Mouse (Mus musculus) lung, embryonic 15.5 days (tissue): ENCODE data around the gene Cops7b. TPM values are rescaled to one million over a fixed set of nuclear protein-coding genes. Genes with fewer than 3 reads are reported as not detected.

Experiments
- ATAC-seq: fragments of 200-750 bp; cut with Nextera tagmentation; 2 replicates; pipeline ENCODE4 v1.8.0; 2017; ENCODE audit warnings: moderate number of reproducible peaks, borderline replicate concordance; ENCODE audit not compliant: low FRiP score, low TSS enrichment; ENCODE audit errors: extremely low read depth
- H3K27ac ChIP-seq: fragments of 300-500 bp; sonication (generic); 2 replicates; pipeline ENCODE4 v1.5.1; 2015; ENCODE audit warnings: moderate library complexity, mild to moderate bottlenecking, inconsistent platforms
- H3K27me3 ChIP-seq: fragments of 300-500 bp; sonication (generic); 2 replicates; pipeline ENCODE4 v1.6.1; 2015; ENCODE audit warnings: inconsistent platforms
- H3K36me3 ChIP-seq: fragments of 300-500 bp; sonication (generic); 2 replicates; pipeline ENCODE4 v1.6.1; 2015; ENCODE audit warnings: inconsistent platforms
- H3K4me1 ChIP-seq: fragments of 300-500 bp; sonication (generic); 2 replicates; pipeline ENCODE4 v1.6.1; 2015; ENCODE audit warnings: inconsistent platforms
- H3K4me2 ChIP-seq: fragments of 300-500 bp; sonication (generic); 2 replicates; pipeline ENCODE4 v1.6.1; 2015; ENCODE audit warnings: inconsistent platforms, mild to moderate bottlenecking, moderate library complexity
- H3K4me3 ChIP-seq: fragments of 300-500 bp; sonication (generic); 2 replicates; pipeline ENCODE4 v1.5.1; 2015; ENCODE audit warnings: mild to moderate bottlenecking, inconsistent platforms
- H3K9ac ChIP-seq: fragments of 300-500 bp; sonication (generic); 2 replicates; pipeline ENCODE4 v1.6.1; 2015; ENCODE audit warnings: inconsistent platforms
- H3K9me3 ChIP-seq: fragments of 300-500 bp; sonication (generic); 2 replicates; pipeline ENCODE4 v1.6.1; 2016; ENCODE audit warnings: inconsistent platforms
- WGBS: fragments of 180-500 bp; shearing (Covaris S2); methylation state at CpG from one replicate; pipeline ENCODE4 v1.1.7; 2015; 5-methylcytosine and 5-hydroxymethylcytosine counted together
- polyA plus RNA-seq: library from polyadenylated mRNA; unstranded; fragments of >200 nt; fragmentation: Nextera tagmentation; extraction: Ambion mirVana; gene quantifications from 2 replicates; pipeline ENCODE4 v1.2.1, GENCODE M21; 2015

Cops7b gene
- polyA plus RNA-seq, 1 experiment from 2014 or later = 37.8 TPM

DNA sequence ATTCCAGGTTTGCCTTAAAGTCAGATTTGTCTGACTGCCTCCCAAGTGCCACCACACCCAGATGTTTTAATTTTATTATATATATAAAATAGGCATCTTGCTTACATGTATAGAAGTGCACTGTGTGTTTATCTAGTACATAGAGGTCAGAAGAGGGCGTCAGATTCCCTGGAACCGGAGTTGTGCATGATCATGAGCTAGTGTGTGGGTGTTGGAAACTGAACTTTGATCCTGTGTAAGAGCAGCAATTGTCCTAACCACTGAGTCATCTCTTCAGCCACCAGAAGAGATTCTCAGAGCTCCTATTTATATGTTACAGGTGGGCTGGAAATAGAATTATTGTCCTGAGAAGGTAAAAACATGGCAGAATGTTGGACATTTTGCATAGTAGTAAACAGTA is 17.4 kb downstream of the Cops7b start:
- WGBS = 82% methylated on average over 2 of the region's 2 CpGs
- no peak overlapping the region for H3K4me2 ChIP-seq
- H3K9ac ChIP-seq = no peak overlapping the region
- no peaks in the 10 kb centered on the region for H3K4me1 ChIP-seq
- H3K27me3 ChIP-seq = no peaks in the 10 kb centered on the region
- H3K4me3 ChIP-seq = no peak overlapping the region
- no peak for ATAC-seq
- no peak overlapping the region for H3K27ac ChIP-seq
- peaks cover 76% of the 10 kb centered on the region for H3K36me3 ChIP-seq
- H3K9me3 ChIP-seq = no peaks in the 10 kb centered on the region

DNA sequence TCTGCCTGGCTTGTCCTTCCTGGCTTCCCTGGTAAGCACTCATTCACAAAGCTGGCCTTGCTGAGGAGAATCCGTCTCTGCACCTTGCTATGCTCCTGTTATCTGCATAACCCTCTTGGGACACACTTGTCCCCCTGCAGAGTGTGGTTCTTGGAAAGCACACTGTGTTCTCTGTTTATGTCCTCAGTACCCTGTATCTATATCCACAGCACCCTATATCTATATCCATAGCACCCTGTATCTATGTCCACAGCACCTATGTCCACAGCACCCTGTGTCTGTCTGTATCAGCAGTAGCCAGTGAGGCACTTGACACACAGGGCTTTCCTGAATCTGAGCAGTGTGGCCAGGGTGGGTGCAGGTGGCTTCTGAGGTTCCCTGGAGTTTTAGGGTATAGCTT is 28.2 kb downstream of the Cops7b start:
- Histone ChIP-seq H3K27ac (no peak overlapping the region), H3K4me3 (no peak overlapping the region), H3K4me2 (no peak overlapping the region), H3K27me3 (no peaks in the 10 kb centered on the region), H3K9me3 (no peaks in the 10 kb centered on the region), H3K9ac (no peak overlapping the region), H3K36me3 (peaks cover 7% of the 10 kb centered on the region), H3K4me1 (no peaks in the 10 kb centered on the region)
- WGBS = 69% methylated on average over 1 of the region's 1 CpGs
- ATAC-seq = no peak

DNA sequence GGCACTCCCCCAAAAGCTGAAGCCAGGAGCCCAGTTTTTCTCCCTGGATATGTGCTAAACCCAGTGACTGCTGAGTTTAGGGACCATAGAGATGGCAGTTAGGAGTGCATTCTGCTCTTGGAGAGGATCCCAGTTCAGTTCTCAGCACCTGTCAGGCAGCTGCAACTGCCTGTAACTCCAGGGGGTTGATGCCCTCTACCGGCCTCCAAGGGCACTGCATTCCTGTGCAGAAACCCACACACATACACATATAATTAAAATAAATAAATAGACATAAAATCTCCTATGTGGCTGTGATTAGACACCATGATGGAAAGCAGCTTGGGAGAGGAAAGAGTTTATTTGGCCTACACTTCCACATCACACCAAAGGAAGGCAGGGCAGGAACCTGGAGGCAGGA is 29.4 kb downstream of the Cops7b start:
- Histone ChIP-seq H3K9ac (no peak overlapping the region), H3K4me3 (no peak overlapping the region), H3K27ac (no peak overlapping the region), H3K27me3 (no peaks in the 10 kb centered on the region), H3K9me3 (no peaks in the 10 kb centered on the region), H3K36me3 (peaks cover 7% of the 10 kb centered on the region), H3K4me2 (no peak overlapping the region), H3K4me1 (no peaks in the 10 kb centered on the region)
- WGBS = 66% methylated on average over 1 of the region's 1 CpGs
- no peak for ATAC-seq

DNA sequence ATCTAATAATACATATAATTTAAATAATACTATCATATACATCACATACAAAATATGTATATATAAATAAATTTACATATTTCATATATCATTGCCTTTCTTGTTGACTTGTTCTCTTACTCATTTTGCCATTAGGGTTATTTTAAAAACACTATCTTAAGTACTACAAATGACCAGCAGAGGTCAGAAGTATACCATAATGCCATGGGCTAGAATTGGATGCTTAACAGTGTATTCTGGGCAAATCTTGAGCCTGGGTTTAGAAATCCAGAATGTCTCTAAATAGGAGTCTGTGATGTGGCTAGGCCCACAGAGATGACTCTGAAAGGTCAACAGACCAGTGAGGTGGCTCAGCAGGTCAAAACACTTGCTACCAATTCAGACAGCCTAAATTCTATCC is 31.6 kb downstream of the Cops7b start:
- Histone ChIP-seq H3K27me3 (no peaks in the 10 kb centered on the region), H3K9me3 (no peaks in the 10 kb centered on the region), H3K36me3 (no peaks in the 10 kb centered on the region), H3K9ac (no peak overlapping the region), H3K27ac (no peak overlapping the region), H3K4me1 (no peaks in the 10 kb centered on the region), H3K4me2 (no peak overlapping the region), H3K4me3 (no peak overlapping the region)
- ATAC-seq = no peak

DNA sequence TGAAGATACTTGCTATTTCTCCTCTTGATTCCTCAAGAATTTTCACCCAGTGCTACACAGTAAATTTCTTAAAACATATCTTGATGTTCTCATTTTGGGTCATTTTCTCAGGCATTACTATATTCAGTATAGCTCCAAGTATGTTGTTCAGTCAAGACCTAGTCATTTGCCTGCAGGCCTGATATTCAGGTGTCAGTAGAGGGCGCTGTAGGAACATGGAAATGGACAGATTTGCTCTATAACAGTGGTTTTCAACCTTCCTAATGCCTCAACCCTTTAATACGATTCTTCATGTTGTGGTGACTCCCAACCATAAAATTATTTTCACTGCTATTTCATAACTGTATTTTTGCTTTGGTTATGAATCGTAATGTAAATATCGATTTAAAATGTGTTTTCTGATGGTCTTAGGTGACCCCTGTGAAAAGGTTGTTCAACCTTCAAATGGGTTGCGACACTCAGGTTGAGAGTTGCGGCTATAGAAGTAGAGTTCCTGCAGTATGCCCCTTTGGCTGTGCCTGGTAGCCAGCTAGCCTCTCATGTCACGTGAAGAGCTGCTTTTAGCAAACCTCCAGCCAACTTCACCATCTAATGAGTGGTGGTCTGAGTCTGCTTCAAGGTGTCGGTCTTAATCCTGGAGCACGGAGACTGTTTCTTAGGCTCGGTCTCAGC is 35.9 kb downstream of the Cops7b start:
- 56% methylated on average over 10 of the region's 10 CpGs for WGBS
- no peak for ATAC-seq
- H3K9ac ChIP-seq = no peak overlapping the region

DNA sequence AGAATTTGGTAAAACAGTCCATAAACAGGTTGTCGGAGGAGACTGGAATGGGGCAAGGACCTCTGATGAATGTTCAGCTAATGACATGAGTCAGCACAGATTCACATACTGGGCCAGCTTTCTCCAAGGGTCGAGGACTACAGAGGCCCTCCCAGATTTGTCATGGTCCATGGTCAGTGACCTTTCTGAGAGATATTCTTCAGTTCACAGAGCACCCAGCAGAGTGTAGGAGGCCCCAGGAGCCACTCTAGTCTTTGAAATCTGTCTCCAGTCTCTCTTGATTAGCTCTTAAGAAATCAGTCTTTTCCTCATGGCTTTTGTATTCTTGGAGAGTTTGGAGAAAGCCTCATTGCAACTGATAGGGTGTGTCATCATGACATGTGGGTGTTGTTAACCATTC is 39.6 kb downstream of the Cops7b start:
- H3K4me3 ChIP-seq = no peak overlapping the region
- no peak overlapping the region for H3K9ac ChIP-seq
- H3K36me3 ChIP-seq = no peaks in the 10 kb centered on the region
- WGBS = 63% methylated on average over 2 of the region's 2 CpGs
- H3K4me2 ChIP-seq = no peak overlapping the region
- no peak overlapping the region for H3K27ac ChIP-seq
- H3K9me3 ChIP-seq = no peaks in the 10 kb centered on the region
- H3K4me1 ChIP-seq = no peaks in the 10 kb centered on the region
- ATAC-seq = no peak
- no peaks in the 10 kb centered on the region for H3K27me3 ChIP-seq

More for the DNA sequence above, 35.9 kb downstream of the Cops7b start:
- H3K4me1 ChIP-seq = no peaks in the 10 kb centered on the region
- no peaks in the 10 kb centered on the region for H3K36me3 ChIP-seq
- no peaks in the 10 kb centered on the region for H3K27me3 ChIP-seq
- H3K4me3 ChIP-seq = no peak overlapping the region
- no peaks in the 10 kb centered on the region for H3K9me3 ChIP-seq
- H3K4me2 ChIP-seq = no peak overlapping the region
- no peak overlapping the region for H3K27ac ChIP-seq

DNA sequence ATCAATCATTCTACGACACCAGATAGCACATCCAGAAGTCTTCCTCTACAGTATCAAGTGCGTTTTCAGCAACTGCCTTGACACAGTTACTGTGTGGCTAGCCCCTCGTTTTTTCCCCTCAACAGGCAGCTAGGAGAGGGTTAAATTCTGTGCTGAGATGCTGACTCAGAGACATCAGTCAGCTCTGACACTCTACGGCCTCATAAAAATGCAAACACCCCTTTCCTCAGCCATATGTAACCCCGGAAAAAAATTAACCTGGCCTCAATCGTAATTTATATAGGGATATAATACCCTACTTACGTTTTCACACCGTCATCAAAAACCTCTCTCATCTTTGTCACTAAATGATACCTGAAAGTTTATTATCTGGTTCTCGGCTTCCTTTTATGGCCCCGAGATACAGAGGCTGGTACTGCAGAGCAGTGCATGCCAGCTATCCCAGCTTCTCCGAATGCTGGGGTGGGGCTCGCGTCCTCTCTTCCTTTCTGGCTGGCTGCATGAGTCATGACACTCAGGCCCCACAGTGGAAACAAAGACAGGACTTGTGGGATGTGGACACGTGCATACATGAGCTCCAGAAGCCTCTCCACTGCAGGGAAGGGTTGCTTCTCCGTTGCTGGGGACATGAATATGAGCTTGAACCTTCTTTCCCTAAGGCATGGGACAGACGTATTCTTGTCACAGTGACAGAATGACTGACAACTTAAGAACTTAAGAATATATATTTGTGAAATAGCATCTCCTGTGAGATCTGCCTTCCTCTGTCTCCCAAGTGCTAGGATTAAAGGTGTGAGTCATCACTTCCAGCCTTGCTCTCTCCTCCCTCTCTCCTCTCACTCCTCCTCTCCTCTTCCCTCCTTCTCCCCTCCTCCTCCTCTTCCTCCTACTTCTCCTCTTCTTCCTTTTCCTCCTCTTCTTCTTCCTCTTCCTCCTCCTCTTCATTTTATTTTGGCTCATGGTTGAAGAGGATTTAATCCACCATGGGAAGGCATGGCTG is 40.6 kb downstream of the Cops7b start:
- H3K4me2 ChIP-seq = no peak overlapping the region

DNA sequence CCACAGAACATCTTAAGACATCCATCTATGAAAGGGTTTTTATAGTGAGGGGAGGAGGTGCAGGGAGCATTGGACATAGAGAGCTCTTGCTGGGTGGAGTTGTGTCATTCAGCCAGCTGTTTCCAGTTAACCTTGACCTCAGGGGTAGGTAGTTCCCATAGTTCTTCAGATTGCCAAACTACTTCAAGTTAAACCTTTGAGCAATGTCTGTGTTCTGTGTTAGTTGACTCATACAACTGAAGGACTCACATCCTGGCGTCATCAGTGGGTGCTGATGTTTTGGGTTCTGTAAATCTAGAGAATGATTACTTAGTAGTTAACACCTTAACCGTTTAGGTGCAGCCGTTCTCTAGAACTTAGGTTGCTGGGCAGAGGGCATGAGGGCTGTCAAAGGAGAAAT is 45.6 kb downstream of the Cops7b start:
- no peak for ATAC-seq

More for the DNA sequence above, 40.6 kb downstream of the Cops7b start:
- Histone ChIP-seq H3K27me3 (no peaks in the 10 kb centered on the region), H3K4me1 (no peaks in the 10 kb centered on the region), H3K27ac (no peak overlapping the region), H3K36me3 (no peaks in the 10 kb centered on the region), H3K4me3 (no peak overlapping the region), H3K9ac (no peak overlapping the region), H3K9me3 (no peaks in the 10 kb centered on the region)
- ATAC-seq = no peak
- WGBS = 40% methylated on average over 16 of the region's 16 CpGs

DNA sequence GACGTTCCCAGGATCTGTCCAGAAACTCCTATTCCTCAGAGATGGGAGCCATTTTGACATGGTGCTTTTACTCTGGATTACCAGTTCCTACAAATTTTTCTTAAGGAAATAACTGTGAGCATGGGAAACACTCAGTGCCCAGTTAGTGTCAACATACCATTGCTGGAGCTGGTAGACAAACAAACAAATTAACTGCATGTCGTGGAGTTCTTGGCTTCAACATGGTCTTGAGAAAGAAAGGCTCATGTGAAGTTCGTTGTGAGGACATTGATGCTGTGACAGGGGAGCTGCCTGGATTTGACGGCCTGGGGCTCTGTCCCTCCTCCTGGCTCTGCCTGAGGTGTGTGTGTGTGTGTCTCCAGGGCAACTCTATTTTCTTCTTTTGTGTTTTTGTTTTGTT is 47.2 kb downstream of the Cops7b start:
- no peaks in the 10 kb centered on the region for H3K27me3 ChIP-seq
- no peak overlapping the region for H3K4me3 ChIP-seq
- H3K9ac ChIP-seq = no peak overlapping the region
- 36% methylated on average over 4 of the region's 4 CpGs for WGBS
- no peak overlapping the region for H3K4me2 ChIP-seq
- H3K27ac ChIP-seq = no peak overlapping the region
- H3K36me3 ChIP-seq = no peaks in the 10 kb centered on the region
- no peaks in the 10 kb centered on the region for H3K9me3 ChIP-seq
- ATAC-seq = no peak
- no peaks in the 10 kb centered on the region for H3K4me1 ChIP-seq

More for the DNA sequence above, 45.6 kb downstream of the Cops7b start:
- Histone ChIP-seq H3K4me3 (no peak overlapping the region), H3K4me1 (no peaks in the 10 kb centered on the region), H3K27me3 (no peaks in the 10 kb centered on the region), H3K36me3 (no peaks in the 10 kb centered on the region), H3K27ac (no peak overlapping the region), H3K9ac (no peak overlapping the region), H3K4me2 (no peak overlapping the region), H3K9me3 (no peaks in the 10 kb centered on the region)
- 56% methylated on average over 3 of the region's 3 CpGs for WGBS

DNA sequence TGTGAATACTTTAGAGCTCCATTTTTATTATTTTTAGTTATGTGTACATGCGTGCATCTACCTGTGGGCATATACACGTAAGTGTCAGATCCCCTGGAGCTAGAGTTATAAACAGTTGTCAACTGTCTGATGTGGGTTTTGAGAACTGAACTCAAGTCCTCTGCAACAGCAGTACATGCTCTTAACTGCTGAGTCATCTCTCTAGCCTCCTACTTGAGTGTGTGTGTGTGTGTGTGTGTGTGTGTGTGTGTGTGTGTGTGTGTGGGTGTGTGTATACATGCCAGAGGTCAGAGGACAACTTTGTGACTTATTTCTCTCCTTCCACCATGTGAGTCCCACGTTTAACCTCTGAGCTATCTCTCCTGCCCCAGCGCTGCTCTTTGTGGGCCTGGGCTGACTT is 47.8 kb downstream of the Cops7b start:
- no peak for ATAC-seq
- Histone ChIP-seq H3K27me3 (no peaks in the 10 kb centered on the region), H3K27ac (no peak overlapping the region), H3K4me3 (no peak overlapping the region), H3K36me3 (no peaks in the 10 kb centered on the region), H3K4me2 (no peak overlapping the region), H3K9ac (no peak overlapping the region), H3K4me1 (no peaks in the 10 kb centered on the region), H3K9me3 (no peaks in the 10 kb centered on the region)
- 69% methylated on average over 4 of the region's 4 CpGs for WGBS

DNA sequence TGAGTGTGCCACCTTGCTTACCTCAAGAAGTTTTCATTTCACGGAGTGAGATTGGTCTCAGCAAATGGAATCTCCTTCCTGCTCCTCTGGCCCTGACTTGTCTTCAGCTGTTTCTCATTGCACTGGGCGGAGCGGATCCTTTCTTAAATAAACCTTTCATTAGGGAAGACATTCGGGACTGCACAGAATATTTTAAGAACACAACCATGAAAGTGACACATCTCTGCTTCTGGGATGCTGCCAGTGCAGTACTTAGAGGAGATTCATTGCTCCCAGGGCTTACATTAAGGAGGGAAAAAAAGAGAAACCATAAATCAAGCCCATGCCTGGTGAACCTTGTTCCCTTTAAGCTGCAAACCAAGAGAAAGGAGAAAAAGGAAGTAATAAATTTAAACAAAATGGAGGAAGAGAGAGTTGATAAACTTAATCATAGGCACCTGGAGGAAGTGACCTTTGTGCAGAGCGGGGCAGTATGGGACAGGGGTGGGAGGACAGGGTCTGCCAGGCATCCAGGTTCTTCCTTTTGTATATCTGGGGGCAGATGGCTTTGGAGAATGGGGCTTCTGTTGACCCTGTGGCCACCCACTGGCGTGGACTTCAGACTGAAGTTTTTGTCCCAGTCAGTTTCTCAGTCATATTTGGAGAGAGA is 50.2 kb downstream of the Cops7b start:
- Histone ChIP-seq H3K27ac (no peak overlapping the region), H3K4me1 (no peaks in the 10 kb centered on the region), H3K4me3 (no peak overlapping the region), H3K36me3 (no peaks in the 10 kb centered on the region), H3K9ac (no peak overlapping the region), H3K9me3 (no peaks in the 10 kb centered on the region), H3K4me2 (no peak overlapping the region), H3K27me3 (no peaks in the 10 kb centered on the region)
- WGBS = 43% methylated on average over 6 of the region's 6 CpGs
- ATAC-seq = no peak

DNA sequence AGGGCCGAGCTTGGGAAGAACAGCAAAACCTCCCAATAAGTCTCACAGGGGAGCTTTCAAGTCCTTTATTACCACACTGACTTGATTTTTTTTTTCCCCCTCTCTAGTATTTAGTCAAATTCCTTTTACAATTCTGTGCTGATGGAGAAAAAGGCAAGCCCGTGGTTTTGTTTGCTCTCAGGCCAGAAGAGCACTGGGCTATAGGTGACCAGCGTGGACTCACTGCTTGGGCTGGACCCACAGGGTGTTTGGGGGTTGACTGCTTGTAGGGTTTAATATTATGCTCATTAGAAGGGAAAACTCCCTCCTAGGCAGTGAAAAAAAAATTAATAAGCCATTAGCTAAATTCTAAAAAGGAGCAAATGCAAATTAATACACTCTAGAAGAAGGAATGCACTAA is 50.7 kb downstream of the Cops7b start:
- H3K27ac ChIP-seq = no peak overlapping the region
- H3K9me3 ChIP-seq = no peaks in the 10 kb centered on the region
- no peak for ATAC-seq
- H3K4me2 ChIP-seq = no peak overlapping the region
- H3K4me1 ChIP-seq = no peaks in the 10 kb centered on the region
- H3K27me3 ChIP-seq = no peaks in the 10 kb centered on the region
- no peak overlapping the region for H3K4me3 ChIP-seq
- H3K9ac ChIP-seq = no peak overlapping the region
- WGBS = 52% methylated on average over 3 of the region's 3 CpGs
- H3K36me3 ChIP-seq = no peaks in the 10 kb centered on the region
